Mouse (Mus musculus): ENCODE measurements at regions not wholly inside any gene's neighbourhood (a gene's known extent, or its start where the extent isn't known, plus 50 kb on each side); places are given as distances from the start of the nearest gene placed in this dataset.

DNA sequence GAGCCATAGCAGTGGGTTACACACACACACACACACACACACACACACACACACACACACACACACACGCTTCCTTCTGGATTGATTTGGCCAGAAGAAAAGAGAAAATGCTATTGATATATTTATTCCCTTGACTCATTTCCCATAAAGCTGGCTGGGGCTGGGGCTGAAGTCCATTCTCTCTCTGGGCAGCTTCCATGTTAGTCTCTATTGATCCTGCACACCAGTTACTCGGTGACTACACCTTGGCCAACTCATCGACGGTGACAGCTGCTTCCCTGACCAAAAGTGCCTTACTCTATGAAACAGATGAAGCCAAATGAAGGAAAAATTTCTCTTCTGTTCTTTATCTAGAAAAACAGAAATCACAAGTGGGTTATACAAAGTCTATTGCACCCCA is 82.1 kb downstream of the Snx18 start:
- intact Hi-C loops (cut with DNase I; ENCODE audit: low total_unique reads): no loop called here
- DNase-seq: no peak

- no peak for DNase-seq
- intact Hi-C loops (cut with DNase I; ENCODE audit: low total_unique reads): no loop called here
Observed at GRCm38 (mm10) chr13:113534664-113535455, 83.5 kb downstream of the Snx18 start.

- intact Hi-C loops (cut with DNase I; ENCODE audit: low total_unique reads): no loop called here
- no peak for DNase-seq
Observed at GRCm38 (mm10) chr13:113533884-113534445, 84.4 kb downstream of the Snx18 start.

DNA sequence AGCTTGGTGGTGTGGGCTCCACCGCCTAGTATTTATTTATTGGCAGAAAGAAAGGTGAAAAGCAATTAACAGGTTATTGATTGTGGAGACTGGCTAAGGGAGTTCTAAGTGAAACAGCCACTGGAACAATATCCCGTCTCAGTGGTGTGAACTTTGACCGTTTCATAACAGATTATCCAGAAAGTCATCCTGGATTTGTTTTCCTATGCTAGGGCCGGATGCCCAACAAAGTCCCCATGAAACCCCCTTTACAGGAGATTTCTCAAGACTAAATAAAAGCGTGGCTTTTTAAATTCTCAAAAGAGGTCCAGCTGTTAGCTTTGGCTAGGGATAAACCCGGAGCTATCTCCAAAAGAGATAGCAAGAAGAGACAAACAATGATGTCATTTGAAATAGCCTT is 91.4 kb downstream of the Snx18 start:
- DNase-seq: peak; percentile 27
- intact Hi-C loops (cut with DNase I; ENCODE audit: low total_unique reads): no loop called here

DNA sequence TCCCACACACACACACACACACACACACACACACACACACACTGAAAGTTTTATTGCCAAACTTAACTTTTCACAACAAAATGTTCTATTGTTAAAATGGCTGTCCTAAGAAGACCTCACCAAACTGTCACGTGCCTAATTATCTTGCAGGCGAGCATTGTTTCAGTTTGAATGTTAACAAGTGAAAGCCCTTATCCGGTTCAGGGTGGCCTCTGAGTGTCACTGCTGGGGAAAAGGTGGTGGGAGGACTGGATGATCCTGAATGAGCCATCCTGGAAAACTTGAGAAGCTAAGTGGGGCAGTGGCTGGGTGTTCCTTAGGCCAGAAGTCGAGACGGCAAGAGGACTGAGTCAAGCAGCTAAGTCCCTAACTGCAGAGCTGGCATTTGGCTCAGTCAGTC is 94.9 kb downstream of the Snx18 start:
- DNase-seq: no peak
- intact Hi-C loops (cut with DNase I; ENCODE audit: low total_unique reads): no loop called here

DNA sequence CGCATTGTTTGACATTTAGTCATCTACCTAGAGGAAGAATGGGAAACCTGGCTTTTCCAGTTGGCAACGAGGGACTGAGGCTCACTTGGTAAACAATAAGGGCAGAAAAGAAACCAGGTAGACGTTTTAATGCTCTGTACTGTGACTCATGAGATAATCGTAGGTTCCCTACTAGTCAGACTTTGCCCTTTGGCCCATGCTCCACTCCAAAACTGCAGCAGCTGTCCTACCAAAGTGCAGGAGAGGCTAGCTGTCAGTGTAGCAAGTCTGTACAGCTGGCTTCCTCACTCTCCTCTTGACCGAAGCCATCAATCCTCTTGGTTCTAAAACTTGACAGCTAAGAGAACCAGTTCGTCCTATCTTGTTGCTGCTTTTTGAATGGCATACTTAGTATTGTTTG is 100.2 kb downstream of the Snx18 start:
- no peak for DNase-seq
- intact Hi-C loops (cut with DNase I; ENCODE audit: low total_unique reads): no loop called here

GRCm38 (mm10) chr13:113516102-113516501 is 102.3 kb downstream of the Snx18 start:
- no peak for DNase-seq
- intact Hi-C loops (cut with DNase I; ENCODE audit: low total_unique reads): no loop called here

DNA sequence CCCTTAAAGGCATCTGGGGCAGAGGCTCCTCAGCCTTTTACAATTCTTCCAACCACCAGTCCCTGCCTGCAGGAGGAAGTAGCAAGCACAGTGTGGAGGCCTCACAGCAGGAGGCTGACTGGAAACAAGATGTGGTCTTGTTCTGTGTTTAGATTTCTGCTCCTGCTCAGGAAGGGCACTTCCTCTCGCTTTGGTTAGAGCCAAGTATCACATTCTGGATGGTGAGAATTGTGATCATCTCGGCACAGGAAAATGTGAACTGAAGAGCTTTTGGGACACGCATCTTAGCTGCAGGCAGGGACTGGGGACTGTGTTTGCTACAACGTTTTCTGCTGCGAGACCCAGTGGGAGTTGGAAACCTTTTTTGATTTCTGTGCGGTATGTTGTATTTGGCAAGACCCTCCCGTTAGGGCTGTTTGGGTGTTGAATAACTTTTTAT is 103.2 kb downstream of the Snx18 start:
- DNase-seq: no peak

DNA sequence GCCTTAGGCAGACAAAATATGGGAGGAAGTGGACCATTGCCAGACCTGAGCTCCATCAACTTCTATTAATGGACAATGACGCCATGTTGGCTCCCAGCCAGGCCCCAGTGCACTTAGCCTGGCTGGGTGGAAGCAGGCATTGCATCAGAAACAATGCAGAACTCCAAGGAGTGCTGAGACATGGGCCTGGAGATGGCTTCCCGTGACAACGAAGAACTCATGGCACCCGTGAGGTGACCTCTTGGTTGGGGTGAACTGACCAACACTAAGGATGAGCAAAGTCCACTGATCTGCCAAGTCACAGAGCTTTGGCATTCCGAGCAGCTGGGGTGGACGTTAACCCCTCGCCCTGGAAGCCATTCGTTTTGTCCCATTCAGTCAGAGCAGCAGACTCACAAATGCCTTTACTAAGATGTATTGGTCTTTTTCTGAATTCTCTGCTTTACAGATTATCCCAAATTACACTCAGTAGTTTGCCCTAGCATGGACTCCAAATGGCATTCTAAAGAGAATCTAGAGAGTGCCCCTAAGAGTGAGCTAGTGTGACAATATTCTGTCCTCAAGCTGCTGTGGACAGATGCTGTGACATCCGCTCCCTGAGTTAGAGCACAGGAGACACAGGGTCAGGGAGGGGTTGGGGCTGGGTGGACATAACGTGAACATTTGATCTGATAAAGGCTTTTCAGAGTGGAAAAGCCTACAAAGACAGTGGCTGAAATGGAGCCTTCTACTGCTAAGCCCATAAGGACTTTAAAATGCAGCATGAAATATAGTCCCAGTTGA is 108.8 kb downstream of the Snx18 start:
- peak; percentile 83 for DNase-seq
- intact Hi-C loops (cut with DNase I; ENCODE audit: low total_unique reads): no loop called here

More for the DNA sequence above, 103.2 kb downstream of the Snx18 start:
- intact Hi-C loops (cut with DNase I; ENCODE audit: low total_unique reads): no loop called here

GRCm38 (mm10) chr13:113508124-113508728 is 110.1 kb downstream of the Snx18 start:
- intact Hi-C loops (cut with DNase I; ENCODE audit: low total_unique reads): no loop called here
- no peak for DNase-seq

DNA sequence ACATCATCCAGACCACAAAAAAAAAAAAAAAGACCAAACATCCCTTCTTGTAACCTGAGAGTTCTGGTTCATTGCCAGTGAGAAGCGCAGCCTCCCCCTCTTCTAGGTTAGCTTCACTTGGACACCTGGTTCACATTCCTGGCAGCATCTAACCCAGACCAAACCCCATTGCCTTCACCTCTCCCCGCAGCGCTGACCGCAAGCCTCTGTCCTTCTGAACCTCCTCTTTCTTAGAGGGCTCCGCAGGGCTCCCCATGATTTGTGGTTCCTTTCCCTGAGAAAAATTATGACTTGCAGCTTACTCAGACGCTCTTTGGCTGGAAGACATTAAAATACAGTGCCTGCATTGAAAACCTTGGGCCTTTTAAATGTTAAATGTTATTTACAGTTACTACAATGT is 115.8 kb downstream of the Snx18 start:
- no peak for DNase-seq
- intact Hi-C loops (cut with DNase I; ENCODE audit: low total_unique reads): no loop called here

GRCm38 (mm10) chr13:113502059-113502458 is 116.3 kb downstream of the Snx18 start:
- intact Hi-C loops (cut with DNase I; ENCODE audit: low total_unique reads): no loop called here
- DNase-seq: no peak

- DNase-seq: no peak
- intact Hi-C loops (cut with DNase I; ENCODE audit: low total_unique reads): no loop called here
Observed at GRCm38 (mm10) chr13:113500373-113500990, 117.9 kb downstream of the Snx18 start.

- intact Hi-C loops (cut with DNase I; ENCODE audit: low total_unique reads): no loop called here
- DNase-seq: peak; percentile 67
Observed at GRCm38 (mm10) chr13:113499079-113499710, 119.2 kb downstream of the Snx18 start.

DNA sequence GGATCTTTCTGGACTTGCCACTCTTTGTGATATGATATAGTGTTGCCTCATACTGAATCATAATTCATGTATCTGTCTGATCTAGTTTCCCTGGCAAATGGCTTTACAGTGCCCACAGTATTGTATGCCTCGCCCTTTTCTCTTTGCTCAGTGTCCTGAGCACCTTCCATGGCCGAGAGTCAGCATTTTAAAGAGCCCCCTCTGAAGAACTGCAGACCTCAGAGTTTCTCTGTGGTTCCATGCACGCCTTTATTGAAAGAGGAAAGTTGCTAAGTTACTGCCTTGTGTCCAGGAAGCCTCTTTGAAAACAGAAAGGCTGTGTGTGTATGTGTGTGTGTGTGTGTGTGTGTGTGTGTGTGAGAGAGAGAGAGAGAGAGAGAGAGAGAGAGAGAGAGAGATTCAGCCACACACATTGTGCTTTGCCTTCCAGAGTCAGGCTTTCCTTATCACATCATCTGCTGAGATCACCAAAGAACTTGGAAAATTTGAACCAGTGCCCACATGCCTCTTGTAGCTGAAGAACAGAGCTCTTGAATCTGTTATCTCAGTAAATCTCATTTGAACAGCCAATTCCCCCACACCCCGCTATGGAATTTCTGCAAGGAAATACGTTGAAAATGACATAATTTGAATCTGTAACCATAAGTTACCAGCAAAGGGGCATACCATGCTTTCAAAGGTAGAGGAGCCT is 122.6 kb downstream of the Snx18 start:
- DNase-seq: no peak
- intact Hi-C loops (cut with DNase I; ENCODE audit: low total_unique reads): no loop called here

DNA sequence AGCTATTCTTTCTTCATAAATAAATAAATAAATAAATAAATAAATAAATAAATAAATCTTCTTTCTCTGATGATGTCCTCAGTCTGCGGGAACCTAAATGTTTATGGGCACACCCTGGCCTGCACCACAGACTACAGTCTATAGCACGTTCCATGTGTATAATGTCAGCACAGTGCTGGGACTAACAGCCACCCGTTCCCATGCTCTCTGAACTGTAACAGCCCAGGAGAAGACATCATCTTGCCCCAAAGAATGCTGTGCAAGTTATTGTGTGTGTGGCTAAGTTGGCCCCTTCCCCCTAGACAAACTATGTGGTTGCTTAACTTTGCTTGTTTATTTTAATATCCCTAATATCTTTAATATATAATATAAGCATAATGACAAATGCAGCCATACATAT is 123.2 kb downstream of the Snx18 start:
- no peak for DNase-seq
- intact Hi-C loops (cut with DNase I; ENCODE audit: low total_unique reads): no loop called here

DNA sequence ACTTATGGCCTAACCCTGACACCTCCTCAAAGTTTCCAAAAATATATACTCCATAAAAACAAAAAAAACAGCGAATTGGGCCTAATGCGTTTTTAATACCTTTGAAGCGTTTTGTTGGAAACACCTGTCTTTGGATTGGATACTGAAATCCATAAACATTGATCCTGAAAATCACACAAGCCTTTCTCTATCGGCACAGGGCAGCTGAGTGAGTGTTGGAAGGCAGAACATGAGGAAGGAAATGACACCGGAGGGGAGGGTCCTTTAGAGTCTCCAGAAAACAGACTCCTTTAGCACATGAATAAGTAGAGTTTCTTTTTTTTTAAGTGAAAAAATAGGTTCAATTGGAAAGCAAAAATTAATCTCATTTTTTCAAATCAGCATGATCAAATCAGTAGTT is 123.7 kb downstream of the Snx18 start:
- intact Hi-C loops (cut with DNase I; ENCODE audit: low total_unique reads): no loop called here
- DNase-seq: no peak

DNA sequence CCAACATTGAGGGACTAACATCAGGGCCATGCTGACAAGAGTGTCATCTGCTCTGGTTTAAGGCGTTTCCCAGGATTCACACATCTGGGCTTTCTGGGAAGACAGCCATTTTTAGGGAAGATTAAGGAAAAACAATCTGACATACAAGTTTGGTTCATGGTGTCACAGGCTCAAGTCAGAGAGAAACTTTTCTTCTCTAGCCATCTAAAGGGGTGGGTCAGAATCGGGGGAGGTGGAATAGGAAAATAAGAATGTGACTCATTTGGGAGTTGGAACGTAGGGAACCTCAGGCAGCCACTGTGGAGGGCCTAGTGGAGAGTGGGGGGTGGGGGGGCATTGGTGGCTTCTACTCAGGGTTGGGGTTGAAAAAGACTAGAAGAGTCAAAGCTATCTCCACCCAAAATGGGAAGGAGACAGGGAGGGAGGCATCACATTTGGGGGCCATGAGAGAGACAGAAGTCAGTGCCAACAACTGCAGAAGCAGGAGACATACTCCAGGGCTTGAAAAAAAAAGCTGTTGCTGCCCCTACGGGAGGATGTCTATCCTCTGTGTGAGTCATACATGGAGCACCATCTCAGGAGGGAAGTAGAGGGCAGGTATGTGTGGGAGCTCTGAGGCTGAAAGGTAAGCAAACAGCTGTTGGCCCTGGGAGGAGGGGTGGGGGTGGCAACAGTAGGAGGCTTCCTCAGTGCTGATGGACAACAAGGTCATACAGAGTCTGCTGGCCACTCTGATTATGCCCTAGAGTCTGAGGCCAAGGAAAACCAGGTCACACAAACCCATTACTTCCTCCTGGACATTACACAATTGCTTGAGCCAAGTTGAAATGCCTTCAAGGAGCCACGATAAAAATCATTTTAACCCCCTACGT is 128.2 kb downstream of the Snx18 start:
- intact Hi-C loops (cut with DNase I; ENCODE audit: low total_unique reads): no loop called here
- no peak for DNase-seq

Measured in gastrocnemius, postnatal 14 days (tissue).